Mouse (Mus musculus) forebrain, embryonic 13.5 days (tissue): ENCODE measurements around the gene 2310033P09Rik. TPM values are rescaled to one million over a fixed set of nuclear protein-coding genes. Genes with fewer than 3 reads are reported as not detected.

Source experiments
- ATAC-seq: fragments of 200-750 bp; cut with Nextera tagmentation; 2 replicates; pipeline ENCODE4 v1.8.0; 2017
- H3K27ac ChIP-seq: fragments of 300-500 bp; sonication (generic); 2 replicates; pipeline ENCODE4 v1.5.1; 2015; ENCODE audit warnings: inconsistent platforms, mild to moderate bottlenecking, moderate library complexity
- H3K27me3 ChIP-seq: fragments of 300-500 bp; sonication (generic); 2 replicates; pipeline ENCODE4 v1.6.1; 2015; ENCODE audit warnings: mild to moderate bottlenecking, inconsistent platforms
- H3K36me3 ChIP-seq: fragments of 300-500 bp; sonication (generic); 2 replicates; pipeline ENCODE4 v1.6.1; 2015; ENCODE audit warnings: mild to moderate bottlenecking, inconsistent platforms; ENCODE audit not compliant: poor library complexity, severe bottlenecking
- H3K4me1 ChIP-seq: fragments of 300-500 bp; sonication (generic); 2 replicates; pipeline ENCODE4 v1.6.1; 2015; ENCODE audit warnings: inconsistent platforms
- H3K4me2 ChIP-seq: fragments of 300-500 bp; sonication (generic); 2 replicates; pipeline ENCODE4 v1.6.1; 2015; ENCODE audit warnings: inconsistent platforms, mild to moderate bottlenecking, moderate library complexity
- H3K4me3 ChIP-seq: fragments of 300-500 bp; sonication (generic); 2 replicates; pipeline ENCODE4 v1.5.1; 2015; ENCODE audit warnings: mild to moderate bottlenecking, inconsistent platforms
- H3K9ac ChIP-seq: fragments of 300-500 bp; sonication (generic); 2 replicates; pipeline ENCODE4 v1.6.1; 2015; ENCODE audit warnings: mild to moderate bottlenecking, inconsistent platforms
- H3K9me3 ChIP-seq: fragments of 300-500 bp; sonication (generic); replicated peaks from 2 replicates; pipeline ENCODE4 v1.6.1; 2016; ENCODE audit warnings: inconsistent platforms
- WGBS: fragments of 180-500 bp; shearing (Covaris S2); methylation state at CpG from one replicate; pipeline ENCODE4 v1.1.7; 2015; 5-methylcytosine and 5-hydroxymethylcytosine counted together
- polyA plus RNA-seq: library from polyadenylated mRNA; unstranded; fragments of >200 nt; fragmentation: Nextera tagmentation; extraction: Ambion mirVana; gene quantifications from 2 replicates; pipeline ENCODE4 v1.2.1, GENCODE M21; 2015

The 2310033P09Rik gene
- polyA plus RNA-seq, 1 experiment from 2014 or later = 32.3 TPM

DNA sequence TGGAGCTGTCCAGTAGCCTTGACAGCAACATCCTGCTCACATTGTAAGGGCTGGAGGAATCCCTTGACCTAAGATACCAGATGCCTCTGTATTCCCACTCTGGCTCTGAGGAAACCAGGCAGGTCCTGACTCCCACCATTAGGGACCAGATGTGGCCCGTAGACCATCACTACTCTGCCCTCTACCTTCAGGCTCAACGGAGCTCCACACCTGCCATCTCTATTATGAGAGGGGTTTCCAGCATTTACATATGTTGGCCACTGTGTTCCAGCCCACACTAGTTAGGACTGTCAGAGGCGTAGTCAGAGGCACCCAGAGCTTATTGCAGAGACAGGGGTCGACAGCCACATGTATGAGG, 31.3 kb downstream of the 2310033P09Rik start:
- Histone ChIP-seq H3K4me1 (peaks cover 16% of the 10 kb centered on the region), H3K9me3 (no peaks in the 10 kb centered on the region), H3K4me3 (no peak overlapping the region), H3K36me3 (no peaks in the 10 kb centered on the region), H3K27ac (no peak overlapping the region; the same call in 1 of the 2 replicates), H3K9ac (no peak overlapping the region), H3K27me3 (no peaks in the 10 kb centered on the region), H3K4me2 (peak overlapping the region; percentile 9; the same call in 1 of the 2 replicates)
- 64% methylated on average over 4 of the region's 4 CpGs for WGBS
- ATAC-seq = no peak

DNA sequence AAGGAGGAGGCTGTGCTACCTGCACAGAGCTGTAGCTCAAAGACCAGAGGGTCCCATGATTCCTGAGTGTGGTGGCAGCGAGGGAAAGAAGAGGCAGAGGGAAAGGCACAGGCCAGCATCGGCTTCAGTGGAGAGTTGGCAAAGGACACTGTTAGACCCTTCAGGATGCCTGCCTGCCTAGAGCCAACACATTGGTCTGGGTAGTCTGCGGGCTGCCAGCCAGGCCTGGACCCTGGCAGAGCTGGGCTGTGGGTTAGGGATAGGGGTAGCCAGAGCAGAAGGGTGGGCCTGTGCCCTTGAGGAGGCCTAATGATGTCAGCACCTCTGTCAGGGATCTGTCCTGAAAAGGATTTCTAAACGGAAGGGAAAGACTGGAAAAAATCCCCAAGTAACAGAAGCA, 31.7 kb downstream of the 2310033P09Rik start:
- Histone ChIP-seq H3K4me2 (no peak overlapping the region), H3K9ac (no peak overlapping the region), H3K4me3 (no peak overlapping the region), H3K36me3 (no peaks in the 10 kb centered on the region), H3K27ac (no peak overlapping the region), H3K4me1 (peaks cover 16% of the 10 kb centered on the region), H3K27me3 (no peaks in the 10 kb centered on the region), H3K9me3 (no peaks in the 10 kb centered on the region)
- ATAC-seq = no peak
- WGBS = 78% methylated on average over 4 of the region's 4 CpGs

DNA sequence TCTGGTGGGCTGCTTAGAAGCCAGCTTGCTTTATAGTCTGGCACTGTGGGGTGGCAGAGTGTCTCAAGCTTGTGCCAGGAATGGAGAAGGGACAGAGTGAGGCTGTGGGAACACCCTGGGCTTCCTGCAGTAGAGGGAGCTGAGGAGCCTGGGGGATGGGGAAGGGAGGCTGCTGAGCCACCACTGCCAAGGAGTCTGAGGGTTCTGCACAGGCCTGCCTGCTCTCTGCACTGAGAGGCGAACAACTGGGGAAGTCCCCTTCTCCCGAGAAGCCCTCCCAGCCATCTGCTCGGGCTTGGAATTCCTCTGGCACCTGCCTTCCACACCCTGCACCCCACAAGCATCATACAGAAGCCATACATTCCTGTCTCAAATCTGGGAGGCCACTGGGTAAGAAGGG, 33.7 kb downstream of the 2310033P09Rik start:
- no peaks in the 10 kb centered on the region for H3K9me3 ChIP-seq
- H3K4me1 ChIP-seq = peaks cover 16% of the 10 kb centered on the region
- ATAC-seq = no peak
- H3K27ac ChIP-seq = no peak overlapping the region
- no peak overlapping the region for H3K4me2 ChIP-seq
- H3K9ac ChIP-seq = no peak overlapping the region
- no peaks in the 10 kb centered on the region for H3K36me3 ChIP-seq
- no peak overlapping the region for H3K4me3 ChIP-seq
- H3K27me3 ChIP-seq = no peaks in the 10 kb centered on the region
- 29% methylated on average over 3 of the region's 3 CpGs for WGBS

DNA sequence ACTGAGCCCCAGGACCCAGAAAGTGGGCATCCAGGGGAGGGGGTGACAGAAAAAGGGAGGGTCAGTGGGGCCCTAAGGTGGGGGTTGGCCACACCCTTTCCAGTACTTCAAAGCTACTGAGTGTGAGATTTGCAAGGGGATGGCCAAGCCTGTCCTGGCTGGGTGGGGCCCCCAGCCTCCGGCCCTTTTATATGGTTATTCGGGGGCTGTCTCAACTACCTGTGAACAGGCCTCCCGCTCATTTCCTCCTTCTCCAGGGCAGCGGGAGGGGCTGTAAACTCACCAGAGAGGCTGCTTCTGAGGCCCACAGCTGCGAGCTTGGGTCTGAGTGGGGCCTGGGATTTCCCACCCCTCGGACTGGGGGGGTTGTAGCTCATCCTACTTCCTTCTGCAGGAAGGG, 35.7 kb downstream of the 2310033P09Rik start:
- ATAC-seq = no peak
- peaks cover 10% of the 10 kb centered on the region for H3K4me1 ChIP-seq
- no peak overlapping the region for H3K4me2 ChIP-seq
- H3K27ac ChIP-seq = no peak overlapping the region
- no peak overlapping the region for H3K4me3 ChIP-seq
- 0 out of 2 replicates have a peak, but pooled peaks cover 3% of the 10 kb centered on the region for H3K27me3 ChIP-seq
- H3K9me3 ChIP-seq = no peaks in the 10 kb centered on the region
- H3K36me3 ChIP-seq = no peaks in the 10 kb centered on the region
- 53% methylated on average over 6 of the region's 6 CpGs for WGBS
- no peak overlapping the region for H3K9ac ChIP-seq

DNA sequence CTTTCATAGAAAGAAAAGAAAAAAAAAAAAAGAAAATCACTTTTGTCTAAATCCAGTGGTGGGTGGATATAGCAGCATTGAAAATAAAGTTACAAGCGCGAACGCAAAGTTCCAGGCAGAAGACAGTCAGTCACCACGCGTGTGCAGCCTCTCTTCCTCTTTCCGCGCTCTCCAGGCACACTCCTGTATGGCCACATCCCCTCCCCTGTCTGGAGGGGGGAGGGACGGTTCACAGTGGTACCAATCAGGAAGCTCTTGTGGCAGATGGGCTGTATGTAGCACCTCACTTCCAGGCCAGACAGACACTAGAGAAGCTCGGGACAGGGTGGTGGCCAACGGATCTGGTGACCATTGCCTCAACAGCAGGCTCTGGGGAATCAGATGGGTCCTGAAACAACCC, 40.0 kb downstream of the 2310033P09Rik start:
- no peak overlapping the region for H3K27ac ChIP-seq
- WGBS = 83% methylated on average over 10 of the region's 10 CpGs

DNA sequence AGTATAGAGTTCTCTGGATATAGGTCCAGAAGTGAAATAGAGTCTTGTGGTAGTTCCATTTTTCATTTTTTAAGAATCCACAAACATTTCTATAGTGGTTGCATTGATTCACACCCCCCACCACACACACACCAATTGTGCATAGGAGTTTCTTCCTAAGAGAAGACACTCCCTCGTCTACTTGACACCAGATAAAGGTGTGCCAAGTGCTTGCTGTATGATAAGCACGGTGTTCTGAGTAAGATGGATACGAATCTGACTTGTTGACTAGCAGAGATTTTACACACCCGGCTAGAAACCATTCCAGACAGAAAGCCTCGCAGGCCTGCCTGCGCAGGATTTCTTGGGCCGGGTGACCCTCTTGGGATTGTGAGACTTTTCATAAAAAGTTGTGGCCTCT, 51.5 kb downstream of the 2310033P09Rik start:
- no peak overlapping the region for H3K27ac ChIP-seq
- no peak overlapping the region for H3K9ac ChIP-seq
- ATAC-seq = no peak
- H3K4me3 ChIP-seq = no peak overlapping the region
- WGBS = 90% methylated on average over 7 of the region's 7 CpGs
- no peak overlapping the region for H3K4me2 ChIP-seq
- H3K4me1 ChIP-seq = peaks cover 13% of the 10 kb centered on the region
- H3K36me3 ChIP-seq = no peaks in the 10 kb centered on the region
- H3K27me3 ChIP-seq = peaks cover 26% of the 10 kb centered on the region
- no peaks in the 10 kb centered on the region for H3K9me3 ChIP-seq

More for the DNA sequence above, 40.0 kb downstream of the 2310033P09Rik start:
- no peak overlapping the region for H3K9ac ChIP-seq
- no peaks in the 10 kb centered on the region for H3K4me1 ChIP-seq
- no peak overlapping the region for H3K4me2 ChIP-seq
- H3K9me3 ChIP-seq = no peaks in the 10 kb centered on the region
- no peaks in the 10 kb centered on the region for H3K36me3 ChIP-seq
- no peak for ATAC-seq
- H3K27me3 ChIP-seq = 0 out of 2 replicates have a peak, but pooled peaks cover 3% of the 10 kb centered on the region
- no peak overlapping the region for H3K4me3 ChIP-seq

Other genes starting within 250 kb of the 2310033P09Rik start
- 19.4 and 22.9 TPM in 2 replicates for gene Trim11, start 230.2 kb upstream of the 2310033P09Rik start, polyA plus RNA-seq
- gene Obscn, start 71.9 kb upstream of the 2310033P09Rik start, polyA plus RNA-seq = 0.04 and 0.08 TPM in 2 replicates
- 6.8 and 7.5 TPM in 2 replicates for gene Iba57, start 44.6 kb upstream of the 2310033P09Rik start, polyA plus RNA-seq
- gene Gjc2, start 25.1 kb upstream of the 2310033P09Rik start, polyA plus RNA-seq = not detected in 2 replicates
- gene Guk1, start 16.1 kb upstream of the 2310033P09Rik start, polyA plus RNA-seq = 127 and 131 TPM in 2 replicates
- 103 TPM in 2 replicates for gene Mrpl55, start 5.8 kb upstream of the 2310033P09Rik start, polyA plus RNA-seq
- 570 and 595 TPM in 2 replicates for gene Arf1, start 19.9 kb downstream of the 2310033P09Rik start, polyA plus RNA-seq
- 2.3 and 3.4 TPM in 2 replicates for gene Wnt3a, start 82.4 kb downstream of the 2310033P09Rik start, polyA plus RNA-seq
- gene Wnt9a, start 98.6 kb downstream of the 2310033P09Rik start, polyA plus RNA-seq = 1.8 and 2.9 TPM in 2 replicates
- gene Prss38, start 167.3 kb downstream of the 2310033P09Rik start, polyA plus RNA-seq = not detected in 2 replicates
- gene Jmjd4, start 241.7 kb downstream of the 2310033P09Rik start, polyA plus RNA-seq = 12.5 and 13.0 TPM in 2 replicates
- gene Snap47, start 242.9 kb downstream of the 2310033P09Rik start, polyA plus RNA-seq = 239 and 252 TPM in 2 replicates